Mouse (Mus musculus): ENCODE measurements at regions not wholly inside any gene's neighbourhood (a gene's known extent, or its start where the extent isn't known, plus 50 kb on each side); places are given as distances from the start of the nearest gene placed in this dataset.

DNA sequence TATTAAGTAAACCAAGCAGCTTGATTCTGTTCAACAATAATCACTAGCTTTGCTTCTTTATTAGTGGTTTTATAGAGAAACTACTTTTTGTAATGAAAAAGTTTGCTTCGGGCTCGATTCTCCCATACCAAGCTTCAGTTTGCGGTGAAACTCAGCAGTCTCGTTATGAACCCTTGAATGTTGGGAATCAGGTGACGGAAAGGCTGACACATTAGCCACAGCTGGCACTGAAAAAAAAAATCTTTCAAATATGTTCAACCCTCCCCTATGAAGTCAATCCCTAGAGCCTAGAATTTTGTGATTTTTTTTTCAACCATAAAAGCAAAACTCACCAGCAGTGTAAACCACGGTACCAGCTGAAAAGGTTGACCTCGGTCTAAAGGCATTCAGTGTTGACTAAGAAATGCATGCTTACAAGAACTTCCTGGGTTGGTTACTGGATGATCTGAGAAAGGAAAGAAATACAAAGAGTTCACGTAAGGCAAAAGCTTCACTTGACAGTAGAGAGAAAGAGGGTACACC lies 223.4 kb downstream of the Sox4 start:
- no peak for DNase-seq (ENCODE audit: extremely low spot score in 1 of 2, low spot score in 2 of 2)
- no peak overlapping the region for H3K27ac ChIP-seq
- intact Hi-C loops (cut with DNase I): no loop called here
- TF ChIP-seq CTCF (IDR thresholded peaks at IDR 0.05): no peak
- no peak overlapping the region for H3K4me3 ChIP-seq

GRCm38 (mm10) chr13:28728768-28729167 lies 224.7 kb downstream of the Sox4 start:
- intact Hi-C loops (cut with DNase I): no loop called here
- no peak for TF ChIP-seq CTCF (IDR thresholded peaks at IDR 0.05)

GRCm38 (mm10) chr13:28724300-28724699 lies 229.2 kb downstream of the Sox4 start:
- DNase-seq (ENCODE audit: extremely low spot score in 1 of 2, low spot score in 2 of 2): no peak
- no peak overlapping the region for H3K4me3 ChIP-seq
- intact Hi-C loops (cut with DNase I): no loop called here
- H3K27ac ChIP-seq: no peak overlapping the region
- TF ChIP-seq CTCF (IDR thresholded peaks at IDR 0.05): no peak

More at GRCm38 (mm10) chr13:28728768-28729167, 224.7 kb downstream of the Sox4 start:
- H3K4me3 ChIP-seq: no peak overlapping the region
- no peak overlapping the region for H3K27ac ChIP-seq
- no peak for DNase-seq (ENCODE audit: extremely low spot score in 1 of 2, low spot score in 2 of 2)

DNA sequence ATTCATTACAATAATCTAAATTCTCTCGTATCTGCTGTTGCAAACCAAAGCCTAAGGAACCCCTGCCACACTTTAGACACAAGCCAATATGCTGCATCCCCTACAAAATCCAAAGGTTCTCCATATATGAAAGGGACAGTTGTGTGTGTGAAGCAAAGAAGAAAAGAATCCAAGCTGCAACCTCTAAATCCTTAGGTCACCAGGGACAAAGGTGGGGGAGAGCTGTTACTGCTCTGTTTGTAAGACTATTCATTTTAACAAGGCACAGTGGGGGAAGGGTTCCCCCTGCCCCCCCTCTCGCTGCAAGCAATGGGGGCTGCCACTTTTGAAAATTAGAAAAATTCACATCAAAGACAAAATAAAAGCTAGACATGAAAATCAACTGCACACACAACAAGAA lies 231.4 kb downstream of the Sox4 start:
- intact Hi-C loops (cut with DNase I): no loop called here
- no peak for DNase-seq (ENCODE audit: extremely low spot score in 1 of 2, low spot score in 2 of 2)
- Histone ChIP-seq H3K27ac (no peak overlapping the region), H3K4me3 (no peak overlapping the region)
- no peak for TF ChIP-seq CTCF (IDR thresholded peaks at IDR 0.05)

DNA sequence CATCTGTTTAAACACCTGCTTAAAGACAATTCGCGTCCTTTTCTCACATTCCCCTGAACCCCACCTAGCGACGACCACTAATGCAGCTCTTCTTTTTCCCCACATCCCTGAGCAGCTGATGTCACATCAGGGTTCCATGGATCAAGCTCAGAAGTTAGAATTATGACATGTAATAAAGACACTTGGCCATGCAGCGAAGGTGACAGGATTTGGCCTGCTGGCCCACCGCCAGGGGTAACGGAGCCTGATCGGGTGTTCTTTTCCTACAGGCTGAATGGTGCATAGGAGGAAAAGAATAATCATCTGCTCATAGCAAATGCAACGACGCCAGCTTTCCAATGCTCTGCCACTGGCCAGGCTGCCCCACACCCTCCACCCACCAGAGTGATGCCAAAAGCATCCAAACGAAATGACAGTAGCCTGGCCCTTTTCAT lies 231.9 kb downstream of the Sox4 start:
- Histone ChIP-seq H3K27ac (no peak overlapping the region), H3K4me3 (no peak overlapping the region)
- DNase-seq (ENCODE audit: extremely low spot score in 1 of 2, low spot score in 2 of 2): peak in 1 of 2 experiments; percentile 17
- TF ChIP-seq CTCF (IDR thresholded peaks at IDR 0.05): no peak; the same call in 1 of the 2 replicates
- intact Hi-C loops (cut with DNase I): loop anchor here (2.0 kb wide), 1 partner anchor 227 kb away; no protein-coding TSS in a partner anchor

- Histone ChIP-seq H3K4me3 (peak overlapping the region; percentile 25; the same call in 1 of the 2 replicates), H3K27ac (peak overlapping the region; percentile 75)
- TF ChIP-seq CTCF (IDR thresholded peaks at IDR 0.05): no peak
- DNase-seq (ENCODE audit: extremely low spot score in 1 of 2, low spot score in 2 of 2): peak; percentile 38 to 45
- intact Hi-C loops (cut with DNase I): loop anchor here (2.0 kb wide), 1 partner anchor 228 kb away; no protein-coding TSS in a partner anchor
Measured at GRCm38 (mm10) chr13:28720639-28721239, 232.8 kb downstream of the Sox4 start.

DNA sequence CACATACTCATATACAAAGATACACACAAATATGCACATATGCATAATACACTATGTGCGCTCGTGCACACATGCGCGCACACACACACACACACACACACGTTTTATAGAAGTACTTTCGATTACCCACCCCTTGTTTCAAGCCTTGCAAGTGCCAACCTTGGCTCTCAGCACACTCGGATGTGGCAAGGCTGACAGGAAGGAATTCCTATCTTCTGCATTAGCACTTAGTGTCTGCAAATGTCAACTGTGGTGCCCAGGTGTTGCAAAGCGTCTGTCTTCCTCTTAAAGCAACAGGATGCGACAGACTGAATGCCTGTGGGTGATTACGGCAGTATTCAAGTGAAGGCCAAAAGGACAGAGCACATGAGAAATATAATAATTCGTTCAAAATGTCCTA lies 233.3 kb downstream of the Sox4 start:
- no peak for TF ChIP-seq CTCF (IDR thresholded peaks at IDR 0.05)
- DNase-seq (ENCODE audit: extremely low spot score in 1 of 2, low spot score in 2 of 2): peak in 1 of 2 experiments; percentile 12
- intact Hi-C loops (cut with DNase I): loop anchor here (2.0 kb wide), 1 partner anchor 229 kb away; no protein-coding TSS in a partner anchor
- Histone ChIP-seq H3K27ac (peak overlapping the region; percentile 75), H3K4me3 (peak overlapping the region; percentile 25; the same call in 1 of the 2 replicates)

DNA sequence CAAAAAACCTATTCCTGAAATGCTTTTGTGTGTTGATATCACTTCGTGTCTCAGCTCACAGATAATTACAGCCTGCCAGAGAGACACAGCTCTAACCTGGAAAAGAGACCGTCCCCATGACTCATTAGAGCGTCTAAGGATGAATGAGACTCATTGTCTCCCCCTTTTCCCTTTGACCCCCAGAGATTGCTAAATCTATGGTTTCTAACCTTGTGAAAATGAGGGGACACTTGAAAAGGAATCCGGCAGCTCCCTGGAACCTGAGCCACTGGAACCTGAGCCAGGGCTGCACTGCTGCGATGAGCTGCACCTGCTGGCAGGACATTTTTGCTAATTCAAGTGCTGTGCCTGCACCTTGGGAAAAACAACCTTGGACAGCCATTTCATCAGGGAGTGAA lies 234.6 kb downstream of the Sox4 start:
- Histone ChIP-seq H3K4me3 (no peak overlapping the region), H3K27ac (peak overlapping the region; percentile 53)
- DNase-seq (ENCODE audit: extremely low spot score in 1 of 2, low spot score in 2 of 2): no peak
- intact Hi-C loops (cut with DNase I): no loop called here
- TF ChIP-seq CTCF (IDR thresholded peaks at IDR 0.05): no peak

DNA sequence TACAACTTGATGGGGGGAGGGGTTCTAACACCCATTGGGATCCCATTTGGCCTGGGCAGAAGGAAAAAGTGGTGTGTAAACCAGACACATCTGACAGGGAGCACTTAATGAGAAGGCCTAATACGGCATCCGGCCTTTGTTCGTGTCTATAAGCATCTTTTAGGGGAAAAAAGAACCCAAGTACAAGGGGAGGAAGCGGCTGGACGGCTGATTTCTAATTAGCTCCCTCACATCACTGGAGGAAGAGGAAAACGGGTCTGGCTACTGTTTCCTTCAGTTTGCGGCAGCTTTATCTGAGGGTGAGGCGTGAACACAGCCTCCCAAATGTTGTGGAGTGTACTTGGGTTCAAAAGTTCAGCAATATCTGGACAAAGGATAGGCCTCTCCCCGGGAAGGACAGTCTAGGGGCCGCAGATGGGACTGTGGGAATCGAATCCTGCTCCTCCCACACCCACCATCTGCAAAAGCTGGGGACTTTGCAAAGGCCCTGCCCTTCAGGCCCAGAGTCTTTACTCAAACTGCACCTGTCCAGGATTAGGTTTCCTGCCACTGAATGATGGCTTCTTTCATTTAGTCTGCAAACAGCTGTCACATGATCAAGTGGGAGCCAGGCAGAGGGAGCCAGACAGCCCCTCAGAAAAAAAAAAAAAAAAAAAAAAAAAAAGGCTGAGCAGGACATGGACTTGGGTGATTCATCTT lies 235.2 kb downstream of the Sox4 start:
- peak in 1 of 2 experiments; percentile 15 for DNase-seq (ENCODE audit: extremely low spot score in 1 of 2, low spot score in 2 of 2)
- Histone ChIP-seq H3K4me3 (no peak overlapping the region), H3K27ac (peak overlapping the region; percentile 53; the same call in 1 of the 2 replicates)
- TF ChIP-seq CTCF (IDR thresholded peaks at IDR 0.05): no peak
- intact Hi-C loops (cut with DNase I): no loop called here

GRCm38 (mm10) chr13:28717404-28717803 lies 236.1 kb downstream of the Sox4 start:
- intact Hi-C loops (cut with DNase I): no loop called here
- no peak for TF ChIP-seq CTCF (IDR thresholded peaks at IDR 0.05)
- no peak for DNase-seq (ENCODE audit: extremely low spot score in 1 of 2, low spot score in 2 of 2)
- H3K4me3 ChIP-seq: no peak overlapping the region
- H3K27ac ChIP-seq: no peak overlapping the region

DNA sequence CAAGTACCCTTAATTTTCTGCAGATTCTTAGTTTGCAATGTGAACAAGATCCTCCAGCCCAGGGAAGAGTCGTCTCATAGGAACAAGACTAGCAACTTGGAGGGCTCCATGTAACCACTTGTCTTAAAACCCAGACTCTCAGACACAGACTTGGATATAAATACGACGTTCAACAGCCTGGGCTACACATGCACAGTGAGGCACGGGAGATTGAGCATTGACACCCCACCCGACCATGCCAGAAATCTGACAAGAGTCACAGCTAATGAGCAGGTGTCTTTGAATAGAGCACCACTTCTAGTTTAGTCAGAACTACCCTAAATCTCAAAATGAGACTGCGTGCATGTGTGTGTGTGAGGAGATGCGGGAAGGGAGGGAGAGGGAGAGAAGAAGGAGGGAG lies 243.5 kb downstream of the Sox4 start:
- no peak for DNase-seq (ENCODE audit: extremely low spot score in 1 of 2, low spot score in 2 of 2)
- intact Hi-C loops (cut with DNase I): no loop called here
- no peak for TF ChIP-seq CTCF (IDR thresholded peaks at IDR 0.05)
- Histone ChIP-seq H3K27ac (no peak overlapping the region), H3K4me3 (no peak overlapping the region)

DNA sequence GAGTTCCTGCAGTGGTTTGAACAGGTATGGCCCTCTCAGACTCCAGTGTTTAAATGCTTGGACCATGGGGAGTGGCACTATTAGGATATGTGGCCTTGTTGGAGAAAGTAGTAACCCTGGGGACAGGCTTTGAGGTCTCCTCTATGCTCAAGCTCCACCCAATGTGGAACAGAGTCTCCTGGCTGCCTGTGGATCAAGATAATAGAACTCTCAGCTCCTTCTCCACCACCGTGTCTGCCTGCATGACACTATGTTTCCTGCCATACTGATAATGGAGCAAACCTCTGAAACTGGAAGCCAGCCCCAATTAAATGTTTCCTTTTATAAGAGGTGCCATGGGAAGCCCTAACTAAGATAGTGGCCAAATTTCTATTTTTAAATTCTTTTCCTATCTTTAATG lies 252.2 kb downstream of the Sox4 start:
- Histone ChIP-seq H3K4me3 (no peak overlapping the region), H3K27ac (no peak overlapping the region)
- TF ChIP-seq CTCF (IDR thresholded peaks at IDR 0.05): no peak
- DNase-seq (ENCODE audit: extremely low spot score in 1 of 2, low spot score in 2 of 2): no peak
- intact Hi-C loops (cut with DNase I): no loop called here

Data from left cerebral cortex, adult 2 months (tissue).